Mouse (Mus musculus) layer of hippocampus, adult 9-11 months (tissue): ENCODE results near the gene Akap7.
"Not testable (repeated sequence)": the region's sequence is repeated elsewhere in the genome, so short reads cannot be mapped to it uniquely, and the experiment has no call there.

Experiments used
- DNase-seq: peaks from one replicate; pipeline ENCODE4 v3.0.0; 2022

The Akap7 gene

GRCm38 (mm10) chr10:25250108-25250507, 57.6 kb downstream of the Akap7 start:
- peak; percentile 12 for DNase-seq

GRCm38 (mm10) chr10:25246173-25246572, 61.5 kb downstream of the Akap7 start:
- DNase-seq, result no peak

GRCm38 (mm10) chr10:25239156-25239555, 68.5 kb downstream of the Akap7 start:
- no peak for DNase-seq

- DNase-seq, result no peak
Measured at GRCm38 (mm10) chr10:25234080-25234479, 73.6 kb downstream of the Akap7 start.

GRCm38 (mm10) chr10:25232700-25233099, 75.0 kb downstream of the Akap7 start:
- no peak for DNase-seq

GRCm38 (mm10) chr10:25231358-25231757, 76.3 kb downstream of the Akap7 start:
- no peak for DNase-seq

GRCm38 (mm10) chr10:25224371-25224770, 83.3 kb downstream of the Akap7 start:
- no peak for DNase-seq

- DNase-seq, result no peak
Measured at GRCm38 (mm10) chr10:25220754-25221153, 86.9 kb downstream of the Akap7 start.

- no peak for DNase-seq
Measured at GRCm38 (mm10) chr10:25219901-25220495, 87.7 kb downstream of the Akap7 start.

- no peak for DNase-seq
Measured at GRCm38 (mm10) chr10:25219220-25219628, 88.4 kb downstream of the Akap7 start.

- DNase-seq, result no peak
Measured at GRCm38 (mm10) chr10:25218746-25219145, 88.9 kb downstream of the Akap7 start.

- no peak for DNase-seq
Measured at GRCm38 (mm10) chr10:25215977-25216376, 91.7 kb downstream of the Akap7 start.

- no peak for DNase-seq
Measured at GRCm38 (mm10) chr10:25213716-25214115, 94.0 kb downstream of the Akap7 start.

GRCm38 (mm10) chr10:25208619-25209018, 99.1 kb downstream of the Akap7 start:
- DNase-seq, result no peak

GRCm38 (mm10) chr10:25207866-25208265, 99.8 kb downstream of the Akap7 start:
- no peak for DNase-seq

- DNase-seq, result no peak
Measured at GRCm38 (mm10) chr10:25200691-25201090, 107.0 kb downstream of the Akap7 start.

- peak; percentile 62 for DNase-seq
Measured at GRCm38 (mm10) chr10:25199510-25200353, 107.9 kb downstream of the Akap7 start.

- DNase-seq, result no peak
Measured at GRCm38 (mm10) chr10:25198575-25198974, 109.1 kb downstream of the Akap7 start.

GRCm38 (mm10) chr10:25198048-25198447, 109.6 kb downstream of the Akap7 start:
- DNase-seq, result no peak

- no peak for DNase-seq
Measured at GRCm38 (mm10) chr10:25192180-25193073, 115.2 kb downstream of the Akap7 start.

GRCm38 (mm10) chr10:25191166-25191565, 116.5 kb downstream of the Akap7 start:
- DNase-seq, result no peak

- not testable (repeated sequence) for DNase-seq
Measured at GRCm38 (mm10) chr10:25186240-25186639, 121.4 kb downstream of the Akap7 start.

- DNase-seq, result no peak
Measured at GRCm38 (mm10) chr10:25185691-25186090, 122.0 kb downstream of the Akap7 start.
